Mouse (Mus musculus) stomach, postnatal 0 days (tissue): ENCODE results near the gene Ctf1.

Source experiments
- CTCF ChIP-seq: IDR thresholded peaks from 2 replicates; pipeline ENCODE4 v1.5.1; 2016; ENCODE audit warnings: antibody characterized with exemption, low read depth, mild to moderate bottlenecking, moderate library complexity
- EP300 ChIP-seq: optimal IDR thresholded peaks from 2 replicates; pipeline ENCODE3; 2016; ENCODE audit warnings: antibody characterized with exemption

GRCm38 (mm10) chr7:127745652-127746493 is 33.3 kb downstream of the Ctf1 start:
- TF ChIP-seq CTCF (peak; percentile 9; the same call in 1 of the 2 replicates), EP300 (no peak)
